Mouse (Mus musculus) testis, adult 2 months (tissue): ENCODE results near the gene Ccl11.

Source experiments
- CTCF ChIP-seq: fragments of 200-500 bp; IDR thresholded peaks from 2 replicates; pipeline ENCODE4 v1.5.1; 2012; ENCODE audit warnings: low read depth, mild to moderate bottlenecking, inconsistent platforms, low read length, moderate library complexity; ENCODE audit not compliant: control insufficient read depth, insufficient read depth, insufficient replicate concordance
- POLR2A ChIP-seq: fragments of 200-500 bp; IDR thresholded peaks from 2 replicates; pipeline ENCODE4 v1.6.1; 2012; ENCODE audit warnings: low read depth, mild to moderate bottlenecking, inconsistent platforms, low read length, moderate library complexity; ENCODE audit not compliant: control insufficient read depth

GRCm38 (mm10) chr11:82034446-82034845 lies 23.2 kb upstream of the Ccl11 start:
- TF ChIP-seq CTCF (no peak), POLR2A (no peak)
